Mouse (Mus musculus) layer of hippocampus, adult 8-10 months (tissue): ENCODE measurements at regions not wholly inside any gene's neighbourhood (a gene's known extent, or its start where the extent isn't known, plus 50 kb on each side); places are given as distances from the start of the nearest gene placed in this dataset.

ENCODE experiments used
- DNase-seq, 2 experiments: peaks; one replicate each; pipeline ENCODE4 v3.0.0; 2022; ENCODE audit warnings: low spot score in 2 of 2

DNA sequence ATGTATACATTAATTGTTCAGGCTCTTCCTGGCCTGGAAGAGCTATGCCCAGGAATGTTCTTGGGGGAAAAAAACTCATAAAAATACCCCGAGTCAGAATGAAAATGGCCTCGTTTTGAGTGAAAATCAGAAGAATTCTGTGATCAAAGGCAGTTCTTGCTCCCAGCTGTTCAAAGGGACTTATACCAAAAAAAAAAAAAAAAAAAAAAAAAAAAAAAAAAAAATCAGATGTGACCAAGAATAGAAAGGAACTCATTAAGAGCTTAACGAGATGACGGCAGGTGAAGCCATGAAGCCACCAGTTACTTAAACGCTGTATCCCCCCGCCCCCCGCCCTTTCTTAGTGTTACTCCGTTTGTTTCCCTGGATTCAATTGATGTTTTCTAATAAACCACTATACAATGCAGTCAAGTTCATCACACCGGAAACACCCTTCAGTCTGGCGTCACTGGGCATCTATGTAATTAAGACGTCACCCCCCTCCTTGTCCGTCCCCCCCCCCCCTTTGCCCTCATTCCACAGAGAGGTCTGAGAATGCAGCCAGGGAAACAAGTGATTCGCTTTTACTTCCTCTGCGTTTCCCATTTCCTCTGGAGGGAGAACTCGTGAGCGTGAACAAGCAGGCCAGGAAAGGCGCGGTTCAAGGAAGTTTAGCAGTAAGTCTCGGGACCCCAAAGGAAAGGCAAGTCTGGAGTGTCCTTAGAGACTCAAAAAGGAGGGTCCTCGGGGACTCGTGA is 99.1 kb downstream of the Zfp326 start:
- no peak for DNase-seq

DNA sequence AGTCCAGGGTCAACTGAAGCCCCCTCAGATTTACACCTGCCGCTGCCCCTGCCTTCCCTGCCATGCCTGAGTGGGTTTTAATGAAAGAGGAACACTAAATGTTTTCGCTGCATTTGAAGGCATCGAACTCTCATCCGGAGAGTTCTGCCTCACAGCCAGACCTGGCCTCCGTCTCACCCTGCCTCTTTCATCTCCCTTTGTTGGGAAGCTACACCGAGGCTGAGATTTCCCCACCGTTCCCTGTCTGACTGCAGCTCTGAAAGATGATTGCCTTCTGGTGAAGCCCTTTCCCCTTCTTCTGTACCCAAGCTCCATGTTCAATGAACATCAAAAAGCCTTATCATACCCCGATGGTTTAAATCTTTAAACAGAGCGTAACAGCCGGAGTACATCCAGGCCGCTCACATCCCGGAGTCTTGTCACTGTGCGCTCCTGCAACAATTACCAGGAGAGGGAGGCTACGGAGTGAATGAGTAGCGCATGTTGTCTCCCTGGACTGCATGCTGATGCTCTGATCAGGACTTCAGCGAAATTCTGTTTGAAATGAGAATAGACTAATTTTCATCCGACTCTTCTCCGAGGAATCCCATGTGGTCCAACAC is 98.3 kb downstream of the Zfp326 start:
- no peak for DNase-seq
